Mouse (Mus musculus) embryonic facial prominence, embryonic 12.5 days (tissue): ENCODE data around the gene Gramd4. TPM values are rescaled to one million over a fixed set of nuclear protein-coding genes. Genes with fewer than 3 reads are reported as not detected.

ENCODE experiments used
- ATAC-seq: fragments of 200-750 bp; cut with Nextera tagmentation; 2 replicates; pipeline ENCODE4 v1.8.0; 2017; ENCODE audit not compliant: insufficient number of reproducible peaks, insufficient read depth, low FRiP score, low TSS enrichment
- H3K27ac ChIP-seq: fragments of 300-500 bp; sonication (generic); 2 replicates; pipeline ENCODE4 v1.5.1; 2016; ENCODE audit warnings: mild to moderate bottlenecking
- H3K27me3 ChIP-seq: fragments of 300-500 bp; sonication (generic); 2 replicates; pipeline ENCODE4 v1.6.1; 2016; ENCODE audit warnings: mild to moderate bottlenecking, moderate library complexity
- H3K36me3 ChIP-seq: fragments of 300-500 bp; sonication (generic); 2 replicates; pipeline ENCODE4 v1.6.1; 2016; ENCODE audit warnings: mild to moderate bottlenecking
- H3K4me1 ChIP-seq: fragments of 300-500 bp; sonication (generic); 2 replicates; pipeline ENCODE4 v1.6.1; 2016
- H3K4me2 ChIP-seq: fragments of 300-500 bp; sonication (generic); replicated peaks from 2 replicates; pipeline ENCODE4 v1.6.1; 2016; ENCODE audit warnings: mild to moderate bottlenecking, moderate library complexity
- H3K4me3 ChIP-seq: fragments of 300-500 bp; sonication (generic); 2 replicates; pipeline ENCODE4 v1.5.1; 2016; ENCODE audit warnings: mild to moderate bottlenecking
- H3K9ac ChIP-seq: fragments of 300-500 bp; sonication (generic); 2 replicates; pipeline ENCODE4 v1.6.1; 2016; ENCODE audit warnings: mild to moderate bottlenecking, moderate library complexity
- H3K9me3 ChIP-seq: fragments of 300-500 bp; sonication (generic); 2 replicates; pipeline ENCODE4 v1.6.1; 2016; ENCODE audit warnings: mild to moderate bottlenecking, moderate library complexity
- WGBS: fragments of 180-500 bp; shearing (Covaris S2); methylation state at CpG from one replicate; pipeline ENCODE4 v1.1.7; 2016; 5-methylcytosine and 5-hydroxymethylcytosine counted together
- polyA plus RNA-seq: library from polyadenylated mRNA; unstranded; fragments of >200 nt; fragmentation: Nextera tagmentation; extraction: Ambion mirVana; gene quantifications from 2 replicates; pipeline ENCODE4 v1.2.1, GENCODE M21; 2016

The Gramd4 gene
- polyA plus RNA-seq, 1 experiment from 2014 or later, result 19.4 TPM

- no peaks in the 10 kb centered on the region for H3K9me3 ChIP-seq
- H3K36me3 ChIP-seq, result no peaks in the 10 kb centered on the region
- H3K4me2 ChIP-seq, result no peak overlapping the region
- peaks cover 30% of the 10 kb centered on the region for H3K4me1 ChIP-seq
- no peak for ATAC-seq
- H3K27me3 ChIP-seq, result no peaks in the 10 kb centered on the region
- no peak overlapping the region for H3K4me3 ChIP-seq
- H3K27ac ChIP-seq, result 0 out of 2 replicates have a peak overlapping the region, but pooled peaks have one; percentile 36
- no peak overlapping the region for H3K9ac ChIP-seq
- 62% methylated on average over 13 of the region's 13 CpGs for WGBS
Observed at GRCm38 (mm10) chr15:86182646-86183045, 125.2 kb downstream of the Gramd4 start.

- peaks cover 30% of the 10 kb centered on the region for H3K4me1 ChIP-seq
- no peaks in the 10 kb centered on the region for H3K36me3 ChIP-seq
- H3K9ac ChIP-seq, result no peak overlapping the region
- H3K27ac ChIP-seq, result no peak overlapping the region
- 94% methylated on average over 8 of the region's 8 CpGs for WGBS
- H3K4me2 ChIP-seq, result no peak overlapping the region
- no peak overlapping the region for H3K4me3 ChIP-seq
- no peaks in the 10 kb centered on the region for H3K9me3 ChIP-seq
- H3K27me3 ChIP-seq, result no peaks in the 10 kb centered on the region
- no peak for ATAC-seq
Observed at GRCm38 (mm10) chr15:86183484-86183883, 126.0 kb downstream of the Gramd4 start.

GRCm38 (mm10) chr15:86184071-86184470 lies 126.6 kb downstream of the Gramd4 start:
- 62% methylated on average over 5 of the region's 5 CpGs for WGBS
- Histone ChIP-seq H3K4me1 (peaks cover 35% of the 10 kb centered on the region), H3K9ac (no peak overlapping the region), H3K27ac (no peak overlapping the region), H3K4me3 (peak overlapping the region; percentile 85), H3K27me3 (no peaks in the 10 kb centered on the region), H3K36me3 (no peaks in the 10 kb centered on the region), H3K9me3 (no peaks in the 10 kb centered on the region), H3K4me2 (peak overlapping the region; percentile 81)
- ATAC-seq, result no peak

GRCm38 (mm10) chr15:86184851-86185688 lies 127.6 kb downstream of the Gramd4 start:
- Histone ChIP-seq H3K4me1 (peaks cover 38% of the 10 kb centered on the region), H3K4me2 (peak overlapping the region; percentile 81)
- under 1% methylated on average over 70 of the region's 70 CpGs for WGBS

GRCm38 (mm10) chr15:86185689-86186569 lies 128.4 kb downstream of the Gramd4 start, which contains the start of gene Cerk:
Gene Cerk, minus strand, starts transcription at chr15:86186141.
- peaks cover 38% of the 10 kb centered on the region for H3K4me1 ChIP-seq
- no peaks in the 10 kb centered on the region for H3K27me3 ChIP-seq
- H3K36me3 ChIP-seq, result no peaks in the 10 kb centered on the region
- peak within 1 kb of the TSS; percentile 81 for H3K4me2 ChIP-seq
- WGBS, result 3% methylated on average over 43 of the region's 43 CpGs
- peak within 1 kb of the TSS; percentile 94 for H3K9ac ChIP-seq
- H3K27ac ChIP-seq, result peak within 1 kb of the TSS; percentile 86
- no peaks in the 10 kb centered on the region for H3K9me3 ChIP-seq
- peak; percentile 44 for ATAC-seq
- H3K4me3 ChIP-seq, result peak within 1 kb of the TSS; percentile 85

More at GRCm38 (mm10) chr15:86184851-86185688, 127.6 kb downstream of the Gramd4 start:
- ATAC-seq, result peak; percentile 52; the same call in 1 of the 2 replicates
- Histone ChIP-seq H3K4me3 (peak overlapping the region; percentile 85), H3K27me3 (no peaks in the 10 kb centered on the region), H3K9me3 (no peaks in the 10 kb centered on the region), H3K36me3 (no peaks in the 10 kb centered on the region), H3K27ac (peak overlapping the region; percentile 86), H3K9ac (peak overlapping the region; percentile 94)

GRCm38 (mm10) chr15:86186686-86187085 lies 129.2 kb downstream of the Gramd4 start:
- WGBS, result 45% methylated on average over 3 of the region's 3 CpGs

More at GRCm38 (mm10) chr15:86186686-86187085, 129.2 kb downstream of the Gramd4 start:
- Histone ChIP-seq H3K4me1 (peaks cover 38% of the 10 kb centered on the region), H3K4me2 (no peak overlapping the region), H3K36me3 (no peaks in the 10 kb centered on the region), H3K27me3 (no peaks in the 10 kb centered on the region), H3K9ac (no peak overlapping the region), H3K27ac (no peak overlapping the region), H3K4me3 (no peak overlapping the region), H3K9me3 (no peaks in the 10 kb centered on the region)
- no peak for ATAC-seq

Other genes starting within 250 kb of the Gramd4 start
- 26.7 and 27.9 TPM in 2 replicates for gene Cdpf1, start 246.0 kb upstream of the Gramd4 start, polyA plus RNA-seq
- gene Pkdrej, start 236.0 kb upstream of the Gramd4 start, polyA plus RNA-seq, result 0.15 and 0.33 TPM in 2 replicates
- 6.1 and 6.7 TPM in 2 replicates for gene Ttc38, start 225.4 kb upstream of the Gramd4 start, polyA plus RNA-seq
- gene Gtse1, start 197.9 kb upstream of the Gramd4 start, polyA plus RNA-seq, result 30.3 and 33.2 TPM in 2 replicates
- gene Trmu, start 178.4 kb upstream of the Gramd4 start, polyA plus RNA-seq, result 48.5 and 51.8 TPM in 2 replicates
- gene Celsr1, start 23.9 kb upstream of the Gramd4 start, polyA plus RNA-seq, result 2.4 and 2.5 TPM in 2 replicates
- gene Cerk, start 128.4 kb downstream of the Gramd4 start, polyA plus RNA-seq, result 20.5 and 22.8 TPM in 2 replicates
- 11.7 and 13.0 TPM in 2 replicates for gene Tbc1d22a, start 156.8 kb downstream of the Gramd4 start, polyA plus RNA-seq